Mouse (Mus musculus) kidney, adult 2 months (tissue): ENCODE results near the gene Ddx49.

Source experiments
- CTCF ChIP-seq: fragments of 200-500 bp; conservative IDR thresholded peaks from 2 replicates; pipeline ENCODE4 v1.5.1; 2011; ENCODE audit warnings: low read depth, mild to moderate bottlenecking, control low read depth, low read length, moderate library complexity, mixed read lengths; ENCODE audit not compliant: insufficient read depth, insufficient read length
- POLR2A ChIP-seq: fragments of 200-500 bp; IDR thresholded peaks from one replicate; pipeline ENCODE4 v1.6.1; 2011; ENCODE audit warnings: low read depth, low read length, control low read depth

DNA sequence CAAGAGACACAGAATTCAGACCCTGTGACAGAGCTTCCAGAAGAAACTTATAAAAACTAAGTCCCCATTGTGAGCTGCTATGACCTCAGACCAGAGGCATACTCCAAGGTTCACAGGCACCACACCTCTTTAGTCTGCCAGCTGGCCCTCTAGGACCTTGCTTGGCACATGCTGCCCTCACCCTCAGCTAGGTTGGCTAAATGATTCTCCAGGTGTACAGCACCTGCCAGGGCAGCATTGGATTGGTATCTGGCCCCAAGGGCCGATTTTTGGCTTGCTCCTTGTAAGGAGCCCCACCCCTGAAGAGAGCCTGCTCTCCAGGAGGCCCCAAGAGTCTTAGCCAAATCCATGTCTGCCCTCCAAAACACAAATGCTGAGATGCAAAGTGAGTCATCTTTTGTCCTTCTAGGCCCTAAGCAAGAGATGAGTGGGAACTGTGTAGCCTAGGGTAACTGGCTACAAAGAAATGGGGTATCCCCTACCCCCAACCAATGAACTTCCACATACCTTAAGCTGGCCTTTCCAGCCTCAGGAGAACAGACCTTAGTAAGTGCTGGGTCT is 45.7 kb upstream of the Ddx49 start:
- no peak for TF ChIP-seq CTCF
- no peak for TF ChIP-seq POLR2A
